Mouse (Mus musculus) heart, postnatal 25 days (tissue): ENCODE measurements around the gene Ace3. TPM values are rescaled to one million over a fixed set of nuclear protein-coding genes. Genes with fewer than 3 reads are reported as not detected.

Experiments used
- DNase-seq: peaks from one replicate; pipeline ENCODE4 v3.0.0; 2022; ENCODE audit warnings: low spot score
- intact Hi-C: fragments of 180-260 bp; cut with DNase I; formaldehyde crosslinking; loops from one replicate; pipeline ENCODE4 v1.15.1; 2025
- total RNA-seq, 2 experiments: library from RNA; stranded (reverse); gene quantifications; 2 replicates each; pipeline ENCODE4 v1.2.3; 2021

Ace3 gene
- total RNA-seq, 2 experiments from 2014 or later = not detected

DNA sequence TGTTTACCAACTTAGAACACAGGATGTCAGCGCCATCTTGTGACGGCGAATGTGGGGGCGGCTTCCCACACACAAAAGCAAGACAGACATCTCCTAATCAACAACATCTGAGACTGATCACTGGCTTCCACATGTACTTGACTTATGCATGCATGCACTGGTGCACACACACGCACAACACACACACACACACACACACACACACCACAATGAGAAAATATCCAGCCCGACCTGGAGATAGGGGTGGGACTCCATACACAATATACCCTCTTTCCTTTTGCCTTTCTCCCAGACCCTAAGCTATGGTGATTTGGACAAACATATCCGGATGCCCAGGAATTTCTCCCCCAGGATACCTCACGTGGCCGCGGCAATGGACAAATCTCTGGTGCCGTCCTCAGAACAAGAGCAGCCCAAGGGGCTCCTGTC is 39.0 kb downstream of the Ace3 start:
- intact Hi-C loops = no loop called here
- DNase-seq = no peak

DNA sequence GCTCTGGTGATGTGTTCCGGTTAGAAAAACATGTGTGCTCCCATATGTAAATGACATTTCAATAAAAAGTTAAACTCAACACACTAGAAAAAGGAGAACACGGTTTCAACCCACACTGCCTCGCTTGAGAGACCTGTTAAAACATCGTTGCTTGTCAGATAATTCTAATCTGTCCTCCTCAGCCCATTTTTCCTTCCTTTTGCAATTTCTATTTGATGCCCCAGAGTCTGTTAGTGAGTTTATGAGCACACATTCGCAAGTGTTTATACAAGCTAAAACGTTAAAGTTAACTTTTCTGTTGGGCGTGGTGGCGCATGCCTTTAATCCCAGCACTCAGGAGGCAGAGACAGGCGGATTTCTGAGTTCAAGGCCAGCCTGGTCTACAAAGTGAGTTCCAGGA is 40.5 kb downstream of the Ace3 start:
- DNase-seq = no peak
- intact Hi-C loops = loop anchor here (5.0 kb wide), 1 partner anchor 37 kb away; no protein-coding TSS in a partner anchor

DNA sequence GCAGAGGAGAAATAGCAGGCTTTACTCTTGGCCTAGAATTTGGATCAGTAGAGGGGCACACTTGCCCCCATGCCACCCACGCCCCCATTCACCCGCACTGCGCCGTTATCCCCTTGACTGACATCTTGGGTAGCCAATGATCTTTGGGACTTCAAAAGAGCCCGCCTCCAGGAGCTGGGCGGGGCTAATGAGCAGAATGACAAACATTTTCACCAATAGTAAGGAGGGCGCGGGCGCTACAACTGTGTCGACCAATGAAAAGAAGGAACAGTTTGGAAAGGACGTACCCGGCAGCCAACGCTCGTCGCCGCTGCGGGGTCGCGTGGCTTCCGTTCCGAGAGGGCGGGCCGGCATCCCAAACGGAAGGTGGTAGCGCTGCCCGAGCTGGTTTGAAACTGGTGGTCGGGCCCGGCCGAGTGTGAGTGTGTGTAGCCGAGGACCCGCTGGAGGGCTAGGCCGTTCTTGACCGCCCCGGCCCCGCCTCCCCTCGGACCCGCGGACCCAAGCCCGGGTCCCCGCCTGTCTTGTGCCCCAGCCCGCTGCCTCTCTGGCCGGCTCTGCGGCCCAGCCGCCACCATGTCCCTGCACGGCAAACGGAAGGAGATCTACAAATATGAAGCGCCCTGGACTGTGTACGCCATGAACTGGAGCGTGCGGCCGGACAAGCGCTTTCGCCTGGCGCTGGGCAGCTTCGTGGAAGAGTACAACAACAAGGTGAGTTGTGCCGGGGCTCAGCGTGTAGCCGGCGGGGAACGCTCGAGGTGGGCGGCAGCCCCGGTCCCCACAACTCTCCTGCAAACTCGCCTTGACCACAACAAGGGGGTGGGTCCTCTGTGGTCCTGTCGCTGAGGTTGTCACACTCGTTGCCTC is 42.3 kb downstream of the Ace3 start, which contains the start of gene Dcaf7:
TSS of gene Dcaf7 (plus strand) at position 325 of the 870 bp plus-strand sequence.
- peak; percentile 95 for DNase-seq
- intact Hi-C loops = loop anchor here (5.0 kb wide), 1 partner anchor 36 kb away; no protein-coding TSS in a partner anchor

- DNase-seq = no peak
- intact Hi-C loops = loop anchor here (5.0 kb wide), 1 partner anchor 35 kb away; no protein-coding TSS in a partner anchor
Measured at GRCm38 (mm10) chr11:106037418-106037751, 42.9 kb downstream of the Ace3 start.

GRCm38 (mm10) chr11:106044349-106044748 is 49.9 kb downstream of the Ace3 start:
- intact Hi-C loops = no loop called here
- no peak for DNase-seq

GRCm38 (mm10) chr11:106045256-106045655 is 50.8 kb downstream of the Ace3 start:
- intact Hi-C loops = no loop called here
- no peak for DNase-seq

GRCm38 (mm10) chr11:106045780-106046179 is 51.3 kb downstream of the Ace3 start:
- intact Hi-C loops = no loop called here
- DNase-seq = no peak

- intact Hi-C loops = no loop called here
- DNase-seq = no peak
Measured at GRCm38 (mm10) chr11:106046584-106046983, 52.1 kb downstream of the Ace3 start.

DNA sequence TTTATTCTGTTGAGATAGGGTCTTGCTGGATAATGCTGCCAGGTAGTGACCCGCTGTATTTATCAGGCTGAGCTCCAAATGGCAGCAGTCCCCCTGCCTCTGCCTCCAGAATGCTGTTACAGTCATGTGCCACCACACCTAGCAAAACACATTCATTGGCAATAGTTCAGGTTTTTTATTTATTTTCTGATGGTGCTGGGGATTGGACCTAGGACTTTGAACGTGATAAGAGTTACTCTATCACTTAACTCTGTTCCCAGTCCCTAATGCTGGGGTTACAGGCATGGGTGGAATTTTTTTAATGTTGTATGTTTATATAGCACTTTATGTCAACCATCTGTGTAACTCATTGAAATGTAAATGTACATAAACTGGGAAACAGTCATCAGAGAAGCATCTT is 59.4 kb downstream of the Ace3 start:
- intact Hi-C loops = no loop called here
- DNase-seq = no peak

GRCm38 (mm10) chr11:106054600-106054999 is 60.1 kb downstream of the Ace3 start:
- no peak for DNase-seq
- intact Hi-C loops = no loop called here

Other genes starting within 250 kb of the Ace3 start
- gene Cyb561, start 41.3 kb upstream of the Ace3 start, total RNA-seq = 10 to 100 TPM in 1 of 2 experiments, 1 to 10 TPM in 1; 7.9 to 11.9 TPM
- 10 to 100 TPM; 25.2 to 26.9 TPM for gene Ace, start 26.7 kb upstream of the Ace3 start, total RNA-seq
- under 1 TPM in 1 of 2 experiments, not detected in 1; 0.39 TPM for gene Kcnh6, start 13.4 kb downstream of the Ace3 start, total RNA-seq
- 10 to 100 TPM; 41.0 to 42.6 TPM for gene Dcaf7, start 42.2 kb downstream of the Ace3 start, total RNA-seq
- gene Taco1, start 71.4 kb downstream of the Ace3 start, total RNA-seq = 10 to 100 TPM; 68.3 to 71.5 TPM
- 10 to 100 TPM; 35.7 to 42.7 TPM for gene Map3k3, start 89.9 kb downstream of the Ace3 start, total RNA-seq
- not detected for gene Gm10840, start 166.2 kb downstream of the Ace3 start, total RNA-seq
- 1 to 10 TPM; 4.3 to 5.9 TPM for gene Limd2, start 166.2 kb downstream of the Ace3 start, total RNA-seq
- gene Strada, start 207.5 kb downstream of the Ace3 start, total RNA-seq = 1 to 10 TPM; 6.4 to 6.6 TPM
- 10 to 100 TPM; 61.9 to 69.2 TPM for gene Ccdc47, start 221.7 kb downstream of the Ace3 start, total RNA-seq
- gene Ddx42, start 222.3 kb downstream of the Ace3 start, total RNA-seq = 10 to 100 TPM; 24.5 to 25.7 TPM